Mouse (Mus musculus): ENCODE results near the gene Resf1. TPM values are rescaled to one million over a fixed set of nuclear protein-coding genes. Genes with fewer than 3 reads are reported as not detected.
"Not testable (repeated sequence)": the region's sequence is repeated elsewhere in the genome, so short reads cannot be mapped to it uniquely, and the experiment has no call there.

Gene Resf1
- 10 to 100 TPM; 29.4 to 42.3 TPM for total RNA-seq (2021)

- intact Hi-C loops (cut with DNase I) = loop anchor here (1.0 to 5.0 kb wide), 3 partner anchors 121 to 362 kb away; partner anchors contain the start of genes Amn1 and Sinhcaf
- DNase-seq = peak; percentile 94 to 95
Observed at GRCm38 (mm10) chr6:149308956-149309932, at the start of gene Resf1. Resf1 (plus strand) TSS chr6:149309414.

GRCm38 (mm10) chr6:149260801-149261239, 48.4 kb upstream of the Resf1 start:
- no peak for DNase-seq
- intact Hi-C loops (cut with DNase I) = no loop called here

- intact Hi-C loops (cut with DNase I) = no loop called here
Observed at GRCm38 (mm10) chr6:149267951-149268350, 41.3 kb upstream of the Resf1 start.

GRCm38 (mm10) chr6:149278248-149278731, 30.9 kb upstream of the Resf1 start:
- intact Hi-C loops (cut with DNase I) = no loop called here
- no peak for DNase-seq

More at GRCm38 (mm10) chr6:149267951-149268350, 41.3 kb upstream of the Resf1 start:
- no peak for DNase-seq

GRCm38 (mm10) chr6:149278866-149279265, 30.3 kb upstream of the Resf1 start:
- intact Hi-C loops (cut with DNase I) = no loop called here
- DNase-seq = no peak

GRCm38 (mm10) chr6:149280511-149280910, 28.7 kb upstream of the Resf1 start:
- no peak for DNase-seq
- intact Hi-C loops (cut with DNase I) = no loop called here

GRCm38 (mm10) chr6:149288190-149288589, 21.0 kb upstream of the Resf1 start:
- intact Hi-C loops (cut with DNase I); DNase-seq: not testable (repeated sequence)

- DNase-seq; intact Hi-C loops (cut with DNase I): not testable (repeated sequence)
Observed at GRCm38 (mm10) chr6:149303231-149303630, 6.0 kb upstream of the Resf1 start.

GRCm38 (mm10) chr6:149307092-149307491, 2.1 kb upstream of the Resf1 start:
- no peak for DNase-seq
- intact Hi-C loops (cut with DNase I) = loop anchor here (5.0 kb wide), 1 partner anchor 360 kb away; the partner anchor contains the start of gene Sinhcaf

- intact Hi-C loops (cut with DNase I) = loop anchor here (2.0 to 5.0 kb wide), 2 partner anchors 175 to 360 kb away; partner anchors contain the start of gene Sinhcaf
- DNase-seq = no peak
Observed at GRCm38 (mm10) chr6:149307801-149308200, 1.4 kb upstream of the Resf1 start.

- no peak for DNase-seq
- intact Hi-C loops (cut with DNase I) = no loop called here
Observed at GRCm38 (mm10) chr6:149310226-149310625, 1.0 kb downstream of the Resf1 start.

- no peak for DNase-seq
- intact Hi-C loops (cut with DNase I) = no loop called here
Observed at GRCm38 (mm10) chr6:149311044-149311443, 1.8 kb downstream of the Resf1 start.

GRCm38 (mm10) chr6:149311778-149312177, 2.6 kb downstream of the Resf1 start:
- intact Hi-C loops (cut with DNase I) = no loop called here

GRCm38 (mm10) chr6:149312221-149312620, 3.0 kb downstream of the Resf1 start:
- intact Hi-C loops (cut with DNase I) = no loop called here
- no peak for DNase-seq

More at GRCm38 (mm10) chr6:149311778-149312177, 2.6 kb downstream of the Resf1 start:
- no peak for DNase-seq

GRCm38 (mm10) chr6:149314918-149315317, 5.7 kb downstream of the Resf1 start:
- intact Hi-C loops (cut with DNase I) = no loop called here
- DNase-seq = no peak

- intact Hi-C loops (cut with DNase I) = no loop called here
- DNase-seq = peak in 1 of 2 experiments; percentile 27
Observed at GRCm38 (mm10) chr6:149323523-149324241, 14.5 kb downstream of the Resf1 start.

- DNase-seq = no peak
- intact Hi-C loops (cut with DNase I) = no loop called here
Observed at GRCm38 (mm10) chr6:149324242-149324633, 15.0 kb downstream of the Resf1 start.

- intact Hi-C loops (cut with DNase I) = no loop called here
Observed at GRCm38 (mm10) chr6:149329071-149329470, 19.9 kb downstream of the Resf1 start.

GRCm38 (mm10) chr6:149330332-149330731, 21.1 kb downstream of the Resf1 start:
- no peak for DNase-seq
- intact Hi-C loops (cut with DNase I) = no loop called here

More at GRCm38 (mm10) chr6:149329071-149329470, 19.9 kb downstream of the Resf1 start:
- no peak for DNase-seq

- no peak for DNase-seq
- intact Hi-C loops (cut with DNase I) = no loop called here
Observed at GRCm38 (mm10) chr6:149333036-149333435, 23.8 kb downstream of the Resf1 start.

GRCm38 (mm10) chr6:149337990-149338389, 28.8 kb downstream of the Resf1 start:
- DNase-seq = no peak

More at GRCm38 (mm10) chr6:149337990-149338389, 28.8 kb downstream of the Resf1 start:
- intact Hi-C loops (cut with DNase I) = no loop called here

Measured in heart, postnatal 10 days (tissue).